Mouse (Mus musculus) spleen, adult 18-20 months (tissue): ENCODE measurements around the gene Psmb10.

Experiments
- DNase-seq, 2 experiments: peaks; one replicate each; pipeline ENCODE4 v3.0.0; 2022; ENCODE audit warnings: mixed read lengths in 2 of 2

The Psmb10 gene

GRCm38 (mm10) chr8:105936866-105937475 lies 1.3 kb downstream of the Psmb10 start:
- peak; percentile 82 for DNase-seq

GRCm38 (mm10) chr8:105935863-105936603 lies 2.2 kb downstream of the Psmb10 start:
- DNase-seq, result no peak

- no peak for DNase-seq
Observed at GRCm38 (mm10) chr8:105935105-105935504, 3.1 kb downstream of the Psmb10 start.

GRCm38 (mm10) chr8:105933762-105934161 lies 4.5 kb downstream of the Psmb10 start, which contains the start of gene Ctrl:
Gene Ctrl, minus strand, starts transcription at chr8:105933862.
- DNase-seq, result no peak

GRCm38 (mm10) chr8:105932525-105932924 lies 5.7 kb downstream of the Psmb10 start:
- no peak for DNase-seq

GRCm38 (mm10) chr8:105931271-105931670 lies 7.0 kb downstream of the Psmb10 start:
- no peak for DNase-seq

- DNase-seq, result peak; percentile 68 to 88
Observed at GRCm38 (mm10) chr8:105930602-105931001, 7.6 kb downstream of the Psmb10 start.

GRCm38 (mm10) chr8:105925123-105925522 lies 13.1 kb downstream of the Psmb10 start:
- DNase-seq, result no peak

GRCm38 (mm10) chr8:105919390-105919789 lies 18.9 kb downstream of the Psmb10 start:
- DNase-seq, result no peak

GRCm38 (mm10) chr8:105900941-105901616 lies 37.2 kb downstream of the Psmb10 start:
- peak in 1 of 2 experiments; percentile 5 for DNase-seq

GRCm38 (mm10) chr8:105900180-105900940 lies 37.9 kb downstream of the Psmb10 start, which contains the start of gene Pskh1:
Gene Pskh1, plus strand, starts transcription at chr8:105900441.
- peak; percentile 84 to 89 for DNase-seq

GRCm38 (mm10) chr8:105897801-105898480 lies 40.3 kb downstream of the Psmb10 start:
- DNase-seq, result no peak

- DNase-seq, result peak in 1 of 2 experiments; percentile 15
Observed at GRCm38 (mm10) chr8:105893339-105893738, 44.9 kb downstream of the Psmb10 start, which contains the start of gene Nrn1l. Gene Nrn1l, plus strand, starts transcription at chr8:105893567.

GRCm38 (mm10) chr8:105892432-105892831 lies 45.8 kb downstream of the Psmb10 start:
- DNase-seq, result peak in 1 of 2 experiments; percentile 33

GRCm38 (mm10) chr8:105890870-105891269 lies 47.4 kb downstream of the Psmb10 start:
- DNase-seq, result no peak

- DNase-seq, result no peak
Observed at GRCm38 (mm10) chr8:105889756-105890465, 48.3 kb downstream of the Psmb10 start.
